Mouse (Mus musculus) c-Kit-positive CD71-positive TER-119-negative erythroid progenitor cells, embryonic 14.5 days (primary cell): ENCODE results near the gene Tbc1d14.

Experiments
- DNase-seq: peaks from one replicate; pipeline ENCODE4 v3.0.0-alpha.2; 2013; ENCODE audit warnings: low read depth

Gene Tbc1d14

DNA sequence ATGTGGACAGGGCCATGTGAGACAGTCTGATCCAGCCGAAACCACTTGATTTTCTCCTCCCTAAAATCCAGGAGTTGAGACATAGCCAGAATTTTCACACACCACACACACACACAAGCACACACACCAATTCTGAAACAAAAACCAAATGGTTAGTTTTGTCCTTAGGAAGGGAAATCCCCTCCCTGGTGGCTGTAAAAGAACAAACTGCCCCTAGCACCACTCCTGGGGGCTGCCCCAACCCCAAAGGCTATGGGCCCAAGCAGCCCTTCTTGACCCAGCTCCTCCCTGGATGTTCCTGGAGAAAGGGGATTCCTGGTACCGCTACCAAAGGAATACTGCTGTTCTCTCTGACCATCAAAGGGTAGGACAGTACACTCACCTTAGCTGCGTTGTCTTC is 16.6 kb downstream of the Tbc1d14 start:
- no peak for DNase-seq

DNA sequence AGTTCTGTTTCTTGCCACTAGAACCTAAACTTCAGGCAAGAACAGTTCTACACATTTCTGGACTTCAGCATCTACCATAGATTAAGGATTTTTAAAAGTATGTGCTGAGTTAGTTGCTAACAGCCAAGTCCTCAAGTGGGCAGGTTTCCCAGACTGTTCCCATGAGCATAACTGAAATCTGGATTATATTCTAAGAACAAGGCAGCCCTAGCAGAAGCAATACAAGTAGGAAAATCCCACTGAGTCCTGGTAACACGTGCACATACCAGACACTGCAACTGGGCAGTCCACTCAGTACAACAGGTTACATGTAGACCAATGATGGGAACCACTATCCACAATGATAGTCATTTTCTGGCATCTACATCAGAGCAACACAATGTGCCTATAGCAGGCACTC is 17.3 kb downstream of the Tbc1d14 start:
- no peak for DNase-seq

DNA sequence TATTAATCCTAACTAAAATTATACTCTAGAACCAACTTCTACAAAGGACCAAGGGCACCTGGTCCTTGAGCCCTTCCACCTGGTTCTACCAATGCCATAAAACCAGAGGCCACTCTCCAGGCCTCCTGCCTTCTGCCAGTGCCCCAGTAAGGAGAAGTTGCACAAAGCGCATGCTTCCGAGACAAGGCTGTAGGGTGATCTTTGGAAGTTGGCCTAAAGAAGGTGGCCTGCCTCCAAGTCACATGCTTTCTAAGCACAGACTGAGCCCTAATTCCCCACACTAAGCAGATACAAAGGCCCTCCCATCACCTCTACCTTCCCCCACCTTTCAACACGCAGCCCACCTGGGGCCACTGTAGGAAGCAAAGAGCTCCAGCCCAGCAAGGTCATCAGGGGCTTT is 17.8 kb downstream of the Tbc1d14 start:
- no peak for DNase-seq

DNA sequence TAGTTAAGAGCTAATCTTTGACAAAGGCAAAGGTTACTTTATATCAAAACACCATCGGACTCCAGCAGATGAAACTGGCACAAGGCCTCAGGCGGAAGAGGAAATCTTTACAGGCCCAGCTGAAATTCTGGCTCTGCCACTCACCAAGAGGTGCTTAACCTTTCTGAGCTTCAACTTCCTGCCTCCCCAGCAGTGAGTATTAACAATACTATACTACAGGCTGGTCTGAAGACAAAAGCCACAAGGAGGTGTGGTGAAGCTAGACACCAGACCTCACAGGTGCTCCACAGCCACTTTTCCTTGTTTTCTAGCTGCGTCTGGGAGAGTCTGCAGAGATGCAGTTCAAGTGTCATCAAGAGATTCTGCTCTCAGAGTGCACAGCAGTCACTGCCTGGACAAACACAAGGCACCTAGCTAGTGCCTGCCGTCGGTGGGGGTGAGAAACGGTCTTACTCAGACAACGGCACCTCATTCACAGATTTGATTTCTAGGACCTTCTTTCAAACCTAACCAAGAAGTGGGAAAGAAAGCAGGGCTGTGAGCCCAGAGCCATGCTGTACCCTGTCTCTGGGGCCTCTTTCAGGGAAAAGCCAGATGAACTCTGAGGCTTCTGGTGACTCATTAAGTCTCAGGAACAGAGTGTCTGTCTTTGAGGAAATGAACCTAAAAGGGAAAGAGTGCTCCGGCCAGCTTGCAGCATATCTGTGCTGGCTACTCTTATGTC is 18.8 kb downstream of the Tbc1d14 start:
- DNase-seq: peak; percentile 31

DNA sequence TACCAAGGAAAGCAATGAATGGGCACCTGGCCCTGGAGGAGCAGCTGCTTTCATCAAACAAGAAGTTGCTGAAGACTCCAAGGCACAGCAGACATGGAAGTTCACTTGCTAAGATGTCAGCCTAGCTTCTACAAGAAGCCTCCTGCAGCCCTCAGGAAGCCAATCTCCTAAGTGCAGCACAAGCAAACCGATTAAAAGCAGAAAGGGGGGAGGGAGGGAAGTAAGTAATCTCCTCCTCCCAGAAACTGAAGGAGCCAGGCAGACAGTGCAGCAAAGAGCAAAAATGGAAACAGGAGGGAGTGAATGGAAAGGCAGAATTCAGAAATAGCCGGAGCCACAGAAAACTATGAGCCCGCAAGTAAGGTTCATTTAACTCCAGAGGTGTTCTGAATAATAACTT is 19.7 kb downstream of the Tbc1d14 start:
- peak; percentile 60 for DNase-seq

DNA sequence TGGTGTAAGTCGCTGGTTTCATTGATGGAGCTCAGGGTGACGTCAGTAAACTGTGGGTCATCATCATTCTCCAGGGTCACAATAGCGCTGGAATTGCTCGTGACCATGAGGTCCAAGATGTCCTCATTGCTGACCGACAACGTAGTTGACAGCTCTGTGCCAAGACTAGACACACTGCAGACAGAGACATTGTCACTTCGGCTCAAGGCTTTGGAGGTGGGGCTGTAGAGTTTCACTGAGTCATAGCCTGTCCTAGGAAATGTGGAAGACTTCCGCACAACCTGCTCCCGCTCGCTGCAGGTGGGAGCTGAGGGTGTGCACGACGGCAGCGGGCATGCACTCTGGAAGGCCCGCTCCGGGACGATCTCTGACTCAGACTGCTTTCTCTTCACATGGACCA is 21.7 kb downstream of the Tbc1d14 start:
- no peak for DNase-seq

DNA sequence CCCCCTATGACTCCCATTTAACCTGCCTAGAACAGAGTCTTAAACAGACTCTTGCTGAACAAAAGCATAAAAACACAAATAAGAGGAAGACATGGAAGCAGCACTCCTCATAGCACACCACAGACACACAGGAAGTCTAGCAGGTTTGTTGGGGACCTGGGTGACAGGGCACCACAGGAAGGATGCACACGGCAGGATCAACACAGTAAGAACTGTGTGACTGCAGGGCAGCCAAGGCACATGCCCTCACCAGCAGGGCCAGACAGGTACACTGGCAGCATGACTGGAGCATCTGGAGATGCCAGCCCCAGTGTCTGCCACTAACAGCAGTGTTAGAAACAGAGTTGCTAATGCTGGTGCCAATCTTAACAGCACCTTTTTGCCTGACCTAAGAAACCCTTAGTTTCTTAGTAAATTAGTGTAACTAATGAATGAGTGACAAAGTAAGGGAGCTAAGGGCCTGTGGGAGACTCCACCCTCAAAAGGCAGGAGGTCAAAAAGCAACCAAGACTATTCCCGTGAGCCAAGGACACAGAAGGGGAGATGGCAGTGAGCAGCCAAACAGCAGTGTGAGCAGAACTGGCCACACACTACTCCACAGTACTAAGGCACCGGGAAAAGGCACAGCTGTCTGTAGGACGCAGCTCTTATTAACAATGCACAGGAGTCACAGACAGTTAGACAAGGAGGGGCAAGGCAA is 22.4 kb downstream of the Tbc1d14 start:
- DNase-seq: no peak

DNA sequence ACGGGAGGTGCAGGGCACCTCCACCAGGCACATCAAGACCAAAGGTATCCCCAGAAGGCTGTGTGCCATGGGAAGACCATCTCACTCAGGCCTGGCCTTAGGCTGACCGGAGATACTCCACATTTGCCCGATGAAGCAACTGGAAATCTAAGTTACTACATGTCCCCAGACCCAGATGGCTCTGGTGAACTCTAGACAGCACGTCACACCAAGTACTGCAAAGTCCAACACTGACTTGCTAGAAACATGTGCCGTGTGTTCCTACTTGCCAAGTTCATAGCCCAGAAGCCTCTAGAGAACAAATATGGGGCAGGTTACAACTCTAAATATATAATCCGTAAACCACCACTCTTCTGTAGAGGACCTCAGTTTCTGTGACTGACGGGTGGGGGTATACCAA is 23.0 kb downstream of the Tbc1d14 start:
- DNase-seq: no peak

DNA sequence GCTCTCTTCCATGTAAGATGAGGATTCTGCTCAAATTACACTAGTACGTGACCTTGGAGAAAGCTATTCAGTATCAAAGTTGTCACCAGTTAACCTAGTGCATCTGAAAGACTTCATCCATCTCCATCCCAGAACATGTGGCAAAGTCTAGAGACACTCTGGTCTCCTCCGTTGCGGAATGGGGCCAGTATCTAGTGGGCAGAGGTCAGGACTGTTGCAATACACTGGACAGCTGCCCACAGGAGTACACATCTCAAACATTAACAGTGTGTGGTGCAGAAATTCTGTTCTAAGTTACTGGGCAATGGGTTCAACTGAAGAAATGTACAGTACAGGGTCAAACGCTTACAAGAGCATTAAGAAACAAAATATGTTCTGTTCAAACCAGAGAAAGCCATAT is 25.0 kb downstream of the Tbc1d14 start:
- no peak for DNase-seq

DNA sequence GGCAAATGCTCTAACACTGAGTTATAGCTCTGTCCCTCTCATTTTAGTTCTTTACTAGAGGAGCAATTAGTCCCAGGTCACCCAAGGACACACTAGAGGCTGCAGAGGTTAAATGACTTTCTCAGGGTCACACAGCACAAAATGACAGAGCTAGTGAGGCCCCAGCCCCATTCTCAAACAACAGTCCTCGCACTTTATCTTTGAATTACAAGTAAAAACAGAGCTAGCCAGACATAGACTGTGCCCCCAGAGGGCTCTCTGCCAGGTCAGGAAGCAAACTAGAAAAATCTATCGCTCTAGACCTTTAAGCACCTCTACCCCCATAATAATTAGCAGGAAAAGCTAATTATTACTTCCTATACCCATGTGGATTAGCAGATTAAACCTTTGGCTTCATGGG is 25.4 kb downstream of the Tbc1d14 start:
- no peak for DNase-seq

DNA sequence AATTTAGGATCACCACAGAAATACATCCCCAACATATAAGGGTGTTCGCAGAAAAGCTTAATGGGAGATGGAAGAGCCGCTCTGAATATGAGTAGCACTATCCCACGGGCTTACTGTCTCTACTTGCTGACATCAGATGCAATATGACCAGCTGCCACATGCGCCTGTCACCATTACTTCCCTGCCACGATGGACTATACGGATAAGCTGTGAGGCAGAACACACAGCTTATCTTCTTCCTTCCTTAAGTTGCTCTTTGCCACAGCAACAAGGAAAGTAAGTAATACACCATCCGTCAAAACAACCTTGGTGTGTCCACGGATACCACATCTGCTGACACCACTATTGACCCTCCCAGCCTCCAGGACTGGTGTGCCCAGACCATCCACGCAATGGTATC is 28.5 kb downstream of the Tbc1d14 start:
- DNase-seq: no peak

DNA sequence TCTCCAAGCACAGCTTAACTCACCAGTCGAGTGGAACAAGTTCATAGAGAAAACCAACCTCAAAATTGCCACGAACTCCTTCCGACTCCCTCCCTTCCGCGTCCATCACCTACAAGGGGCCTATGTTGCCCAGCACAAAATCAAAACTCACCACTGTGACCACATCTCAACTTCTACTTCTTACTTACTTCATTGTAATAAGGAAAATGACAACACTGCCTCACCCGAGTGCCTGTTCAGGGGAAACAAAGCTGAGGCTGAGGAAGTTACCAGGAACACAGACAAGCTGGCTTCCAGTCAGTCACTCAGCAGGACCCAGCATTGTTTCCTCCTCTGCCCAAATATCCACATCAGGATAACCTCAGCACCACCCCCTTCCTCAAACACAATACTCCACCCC is 29.3 kb downstream of the Tbc1d14 start:
- DNase-seq: no peak

DNA sequence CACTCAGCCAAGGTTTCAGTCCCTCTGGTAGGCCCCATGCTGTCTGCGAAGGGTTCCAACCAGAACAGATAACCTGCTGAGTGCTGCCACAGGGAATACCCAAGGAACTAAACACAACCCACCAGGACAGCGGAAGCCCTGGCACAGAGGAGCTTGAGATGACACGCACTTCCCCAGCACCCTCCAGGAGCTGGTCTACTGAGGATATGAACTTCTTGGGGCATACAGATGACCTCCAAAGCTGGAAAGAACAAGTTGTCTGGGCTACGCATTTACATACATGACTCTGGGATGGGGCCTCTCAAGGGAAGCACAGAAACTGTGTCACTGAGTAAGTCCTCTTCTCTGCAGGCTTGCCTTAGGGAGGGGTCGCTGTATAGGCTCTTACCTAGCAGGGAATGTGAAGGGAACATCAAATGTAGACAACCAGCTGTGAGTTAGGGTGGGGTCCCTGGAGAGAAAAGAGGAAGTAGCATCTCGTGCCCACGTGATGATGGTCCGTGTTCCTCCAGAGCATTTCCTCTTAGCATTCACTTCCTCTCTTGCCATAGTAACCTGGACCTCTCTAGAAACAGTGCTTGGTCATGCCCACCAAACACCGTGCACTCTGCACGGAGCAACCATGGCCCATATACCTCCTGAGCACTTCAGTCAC is 30.2 kb downstream of the Tbc1d14 start:
- no peak for DNase-seq

DNA sequence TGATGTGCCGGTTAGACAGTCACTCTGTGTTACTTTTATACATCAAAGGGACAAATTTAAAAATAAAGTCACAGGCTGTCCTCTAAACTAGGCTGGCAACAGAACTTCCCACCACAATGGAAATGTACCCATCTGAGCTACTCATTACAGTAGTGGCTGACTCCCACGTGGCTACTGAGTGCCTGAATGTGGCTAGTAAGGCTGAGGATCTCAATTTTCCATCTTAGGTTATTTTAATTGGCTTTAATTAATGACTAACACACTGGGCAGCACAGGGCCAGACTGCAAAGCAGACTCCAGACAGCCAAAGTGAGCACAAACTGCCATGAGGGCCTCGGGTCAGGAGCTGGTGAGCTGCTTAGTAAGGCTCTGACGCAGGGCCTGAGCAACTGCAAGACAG is 31.6 kb downstream of the Tbc1d14 start:
- DNase-seq: no peak

DNA sequence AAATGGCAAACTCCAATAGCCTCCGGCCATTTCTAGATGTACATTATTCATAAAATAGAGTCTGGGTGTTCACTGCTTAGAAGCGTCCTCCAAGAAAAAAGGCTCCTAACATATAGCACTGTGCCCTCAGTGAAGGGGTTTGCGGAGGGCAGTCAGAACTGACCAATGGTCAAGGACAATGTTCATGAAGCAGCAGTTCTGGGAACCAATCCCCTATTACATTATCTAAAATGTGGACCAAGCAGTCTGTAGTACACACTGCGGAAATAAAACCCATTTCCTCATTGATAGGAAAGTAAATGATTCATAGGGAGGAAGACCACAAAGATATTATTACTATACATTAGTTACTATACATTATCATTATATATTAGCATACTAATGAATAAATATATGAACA is 32.6 kb downstream of the Tbc1d14 start:
- no peak for DNase-seq

DNA sequence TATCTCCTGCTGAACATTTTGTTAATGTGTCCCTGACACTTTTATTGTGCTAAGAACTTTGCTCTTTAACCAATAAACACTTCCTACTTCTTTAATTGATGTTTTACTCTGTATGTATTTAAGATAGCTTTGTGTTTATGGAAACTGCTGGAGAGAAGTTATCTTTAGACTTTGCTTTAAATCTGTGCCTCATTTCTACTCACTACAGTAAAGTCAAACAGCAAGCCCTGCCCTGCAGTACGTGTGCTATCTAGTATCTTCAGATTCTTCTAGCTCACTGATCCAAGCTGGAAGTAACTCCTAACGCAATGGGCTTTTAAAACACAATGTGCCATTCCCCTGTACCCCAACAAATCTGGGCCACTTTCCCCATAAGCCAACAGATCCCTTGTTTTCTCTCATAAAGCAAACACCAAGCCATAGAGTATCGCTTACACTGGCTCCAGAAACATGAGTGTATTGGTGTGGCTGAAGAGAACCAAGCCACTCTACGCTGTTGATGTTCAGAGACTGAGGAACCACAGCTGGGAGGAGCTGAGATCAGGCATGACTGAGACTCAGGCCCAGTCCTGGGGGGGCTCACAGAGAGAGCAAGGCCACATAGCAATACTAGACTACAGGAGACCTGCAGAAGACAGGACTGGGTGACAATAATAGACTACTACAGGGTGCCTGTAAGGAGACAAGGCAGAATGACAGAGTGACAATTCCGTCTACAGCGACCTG is 33.4 kb downstream of the Tbc1d14 start:
- no peak for DNase-seq

DNA sequence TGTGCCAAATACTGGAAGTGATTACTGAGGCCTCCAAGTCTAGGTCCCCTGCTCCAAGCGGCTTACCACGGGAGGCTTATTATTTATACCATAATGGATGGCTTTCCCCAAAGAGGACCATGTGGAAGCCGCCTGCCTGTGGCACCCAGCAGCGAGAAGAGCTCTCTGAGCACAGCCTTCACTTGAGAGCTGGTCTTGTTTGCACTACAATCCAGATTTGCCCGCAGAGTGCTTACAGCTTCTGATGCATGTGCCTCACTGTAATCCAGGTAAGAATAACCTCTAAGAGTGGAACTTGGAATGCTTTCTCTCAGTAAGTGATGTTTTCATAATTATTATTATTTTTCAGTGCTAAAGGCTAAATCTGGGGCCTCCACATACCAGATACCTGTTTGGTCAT is 34.0 kb downstream of the Tbc1d14 start:
- no peak for DNase-seq

DNA sequence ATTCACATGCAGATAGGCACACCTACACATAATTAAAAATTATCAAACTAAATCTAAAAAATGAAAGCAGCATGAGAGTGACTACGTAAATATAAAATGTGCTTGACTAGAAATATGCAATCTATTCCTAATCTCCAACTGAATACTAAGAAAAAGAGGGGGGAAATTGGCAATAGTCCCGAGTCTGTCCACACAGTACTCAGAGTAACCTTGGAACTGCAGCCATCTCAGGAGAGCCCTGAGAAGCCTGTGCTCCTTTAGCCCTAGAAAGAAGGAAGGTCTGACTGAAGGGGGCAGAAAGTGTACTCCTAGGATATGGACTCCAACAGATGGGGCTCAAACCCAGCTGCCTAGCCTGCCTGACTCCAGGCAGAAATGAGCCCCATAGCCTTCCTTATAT is 34.5 kb downstream of the Tbc1d14 start:
- no peak for DNase-seq

DNA sequence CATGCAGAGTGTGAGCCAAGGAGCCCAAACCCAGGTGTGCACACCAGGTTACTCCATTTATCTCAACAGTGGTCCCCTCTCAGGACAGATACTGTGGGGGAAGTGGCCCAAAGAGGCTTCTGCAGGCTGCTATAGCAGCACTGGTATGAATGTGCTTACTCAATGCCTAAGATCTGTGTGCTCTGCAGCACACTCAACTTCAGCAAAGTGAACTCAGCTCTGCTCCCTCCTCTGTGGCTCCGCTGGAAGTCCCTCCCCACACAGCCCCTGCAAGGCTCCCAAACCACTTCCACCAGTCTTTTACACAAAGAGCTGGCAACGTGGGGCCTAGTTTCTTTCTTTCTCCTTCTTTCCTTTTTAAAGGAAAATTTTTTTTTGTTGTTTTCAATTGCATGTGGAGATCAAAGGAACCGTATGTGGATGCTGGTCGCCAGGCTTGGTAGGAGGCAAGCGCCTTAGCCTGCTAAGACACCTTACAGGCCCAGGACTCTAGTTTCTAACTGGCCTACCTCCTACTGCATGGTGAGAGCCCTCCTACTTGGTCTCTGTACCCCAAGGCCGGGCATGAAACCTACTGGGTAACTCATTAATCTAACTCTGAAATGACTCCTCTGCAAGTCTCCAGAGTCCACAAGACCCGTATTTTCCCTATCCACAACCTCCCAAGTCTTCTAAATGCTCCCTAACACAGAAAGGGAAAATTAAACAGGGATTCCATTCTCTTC is 35.3 kb downstream of the Tbc1d14 start:
- no peak for DNase-seq

DNA sequence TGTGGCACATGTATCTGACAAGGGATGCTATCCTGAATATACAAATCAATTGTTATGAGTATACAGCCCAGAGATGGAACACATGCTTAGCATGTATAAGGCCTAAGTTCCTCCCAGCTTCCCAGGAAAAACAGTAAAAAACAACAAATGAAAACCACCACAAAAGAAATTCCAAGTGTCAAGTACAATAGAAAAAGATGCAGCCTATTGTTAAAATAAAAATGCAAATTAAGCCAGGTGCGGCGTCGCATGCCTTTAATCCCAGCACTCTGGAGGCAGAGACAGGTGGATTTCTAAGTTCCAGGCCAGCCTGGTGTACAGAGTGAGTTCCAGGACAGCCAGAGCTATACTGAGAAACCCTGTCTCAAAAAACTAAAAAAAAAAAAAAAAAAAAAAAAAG is 36.2 kb downstream of the Tbc1d14 start:
- no peak for DNase-seq

DNA sequence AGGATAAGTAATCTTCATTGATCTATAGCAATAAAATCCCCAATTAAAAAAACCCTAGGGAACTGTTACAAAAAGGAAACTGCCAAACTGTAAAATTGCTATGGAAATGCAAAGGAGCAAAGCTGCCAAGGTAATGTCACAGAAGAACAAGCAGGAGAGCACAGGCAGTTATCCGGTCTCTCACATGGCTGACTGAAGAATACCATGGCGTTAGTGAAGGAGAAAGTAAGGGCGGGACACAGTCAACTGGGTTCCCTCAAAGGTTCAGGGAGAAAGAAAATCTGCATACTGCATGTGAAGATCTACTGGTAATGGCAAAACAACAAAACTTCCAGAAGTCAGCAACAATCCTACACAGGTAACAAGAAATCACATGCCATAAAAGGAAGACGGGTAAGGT is 36.8 kb downstream of the Tbc1d14 start:
- no peak for DNase-seq

DNA sequence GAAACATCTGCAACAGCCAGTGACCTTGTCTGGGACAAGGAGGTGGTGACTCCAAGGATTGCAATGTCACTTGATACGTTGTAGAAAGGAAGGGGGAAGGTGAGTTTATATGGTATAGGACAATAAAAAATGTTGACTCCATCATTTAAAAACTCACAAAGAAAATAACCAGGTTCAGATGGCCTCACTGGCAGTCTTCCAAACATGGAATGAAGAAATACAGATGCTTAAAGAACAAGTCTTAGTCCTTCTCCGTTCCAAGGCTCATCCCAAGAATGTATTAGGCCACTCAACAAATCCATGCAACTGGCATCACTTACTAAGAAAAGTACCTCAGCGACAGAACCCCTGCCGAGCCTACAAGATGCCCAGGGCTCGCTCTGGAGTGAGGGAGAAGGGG is 38.6 kb downstream of the Tbc1d14 start:
- no peak for DNase-seq
